Mouse (Mus musculus) urinary bladder, adult 2 months (tissue): ENCODE data around the gene Cps1. TPM values are rescaled to one million over a fixed set of nuclear protein-coding genes. Genes with fewer than 3 reads are reported as not detected.

ENCODE experiments used
- DNase-seq: peaks from one replicate; pipeline ENCODE4 v3.0.0; 2022; ENCODE audit warnings: low spot score
- polyA plus RNA-seq: library from polyadenylated mRNA; depleted of rRNA; stranded (reverse); fragments of >200 nt; gene quantifications from 2 replicates; pipeline ENCODE4 v1.2.3, GENCODE M21; 2012; rRNA removed

Cps1 gene
- polyA plus RNA-seq = 0.01 and 0.04 TPM in 2 replicates

- DNase-seq = no peak
These were observed at the start of gene Cps1 for GRCm38 (mm10) chr1:67122797-67123196. Cps1 (plus strand) TSS chr1:67123026.

GRCm38 (mm10) chr1:67077739-67078138, 45.1 kb upstream of the Cps1 start:
- no peak for DNase-seq

GRCm38 (mm10) chr1:67078666-67079065, 44.2 kb upstream of the Cps1 start:
- DNase-seq = no peak

- no peak for DNase-seq
These were observed 43.7 kb upstream of the Cps1 start for GRCm38 (mm10) chr1:67079146-67079545.

- no peak for DNase-seq
These were observed 30.4 kb upstream of the Cps1 start for GRCm38 (mm10) chr1:67092473-67092872.

- DNase-seq = no peak
These were observed 23.6 kb upstream of the Cps1 start for GRCm38 (mm10) chr1:67099215-67099614.

- DNase-seq = no peak
These were observed 19.2 kb upstream of the Cps1 start for GRCm38 (mm10) chr1:67103476-67104248.

- no peak for DNase-seq
These were observed 11.1 kb upstream of the Cps1 start for GRCm38 (mm10) chr1:67111621-67112298.

GRCm38 (mm10) chr1:67113343-67114030, 9.3 kb upstream of the Cps1 start:
- no peak for DNase-seq

- DNase-seq = no peak
These were observed 6.3 kb upstream of the Cps1 start for GRCm38 (mm10) chr1:67116571-67116970.

GRCm38 (mm10) chr1:67117778-67118177, 5.0 kb upstream of the Cps1 start:
- DNase-seq = no peak

GRCm38 (mm10) chr1:67125433-67125832, 2.6 kb downstream of the Cps1 start:
- no peak for DNase-seq

GRCm38 (mm10) chr1:67143939-67144338, 21.1 kb downstream of the Cps1 start:
- no peak for DNase-seq

GRCm38 (mm10) chr1:67151246-67151645, 28.4 kb downstream of the Cps1 start:
- DNase-seq = no peak

GRCm38 (mm10) chr1:67167283-67167682, 44.5 kb downstream of the Cps1 start:
- no peak for DNase-seq

GRCm38 (mm10) chr1:67181165-67181564, 58.3 kb downstream of the Cps1 start:
- DNase-seq = no peak

- DNase-seq = no peak
These were observed 59.4 kb downstream of the Cps1 start for GRCm38 (mm10) chr1:67182201-67182600.

- DNase-seq = no peak
These were observed 60.7 kb downstream of the Cps1 start for GRCm38 (mm10) chr1:67183532-67183931.

GRCm38 (mm10) chr1:67184134-67184533, 61.3 kb downstream of the Cps1 start:
- no peak for DNase-seq

GRCm38 (mm10) chr1:67197335-67197734, 74.5 kb downstream of the Cps1 start:
- no peak for DNase-seq

- no peak for DNase-seq
These were observed 95.6 kb downstream of the Cps1 start for GRCm38 (mm10) chr1:67218339-67218944.

GRCm38 (mm10) chr1:67223666-67224065, 100.8 kb downstream of the Cps1 start:
- no peak for DNase-seq
